Mouse (Mus musculus) adipocyte (in vitro differentiated cells): Measurements from ENCODE around the gene Myo3b.

Source experiments
- DNase-seq: peaks from one replicate; pipeline ENCODE4 v3.0.0-alpha.2; 2016; ENCODE audit warnings: low spot score

Myo3b gene

GRCm38 (mm10) chr2:70128590-70128989 lies 89.7 kb downstream of the Myo3b start:
- DNase-seq, result no peak

DNA sequence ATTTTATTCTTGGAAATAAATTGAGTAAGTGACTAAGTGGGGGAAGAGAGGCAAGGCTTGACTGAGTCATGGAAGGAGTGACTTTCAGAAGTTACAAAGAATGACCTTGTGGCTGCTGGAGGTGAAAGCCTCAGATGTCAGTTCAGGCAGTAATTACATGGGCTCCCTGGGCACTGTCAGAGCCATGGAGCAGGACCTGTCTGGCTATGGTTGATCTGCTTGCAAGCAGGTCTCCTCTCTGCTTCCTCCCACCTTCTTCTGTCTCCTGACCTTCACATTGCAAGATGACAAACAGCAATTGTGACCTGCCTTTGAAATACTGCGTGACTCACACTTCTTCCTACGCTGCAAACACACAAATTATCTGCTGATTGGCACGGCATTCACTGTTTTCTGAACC lies 90.6 kb downstream of the Myo3b start:
- no peak for DNase-seq

GRCm38 (mm10) chr2:70133281-70133680 lies 94.4 kb downstream of the Myo3b start:
- DNase-seq, result no peak

GRCm38 (mm10) chr2:70137226-70137998 lies 98.5 kb downstream of the Myo3b start:
- DNase-seq, result no peak

DNA sequence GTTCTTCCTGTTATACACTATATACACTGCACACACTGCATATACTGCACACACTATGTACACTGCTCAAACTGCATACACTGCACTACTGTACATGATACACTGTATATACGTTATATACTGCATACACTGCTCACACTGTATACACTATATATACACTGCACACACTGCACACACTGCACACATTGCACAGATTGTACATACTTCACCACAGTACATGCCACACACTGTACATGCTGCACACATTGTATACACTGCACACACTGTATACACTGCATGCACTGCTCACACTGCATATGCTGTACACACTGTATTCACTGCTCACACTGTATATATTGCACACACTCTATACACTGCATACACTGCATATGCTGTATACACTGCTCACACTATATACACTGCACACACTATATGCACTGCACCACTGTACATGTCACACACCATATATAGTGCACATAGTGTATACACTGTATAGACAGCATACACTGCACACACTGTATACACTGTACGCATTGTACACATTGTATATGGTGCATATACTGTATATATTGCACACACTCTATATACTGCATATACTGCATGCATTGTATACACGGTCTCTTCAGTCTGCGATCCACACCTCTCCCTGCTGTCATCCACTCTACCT lies 104.7 kb downstream of the Myo3b start:
- DNase-seq, result no peak

GRCm38 (mm10) chr2:70146993-70147581 lies 108.2 kb downstream of the Myo3b start:
- no peak for DNase-seq

- no peak for DNase-seq
Observed at GRCm38 (mm10) chr2:70148821-70149510, 110.0 kb downstream of the Myo3b start.

DNA sequence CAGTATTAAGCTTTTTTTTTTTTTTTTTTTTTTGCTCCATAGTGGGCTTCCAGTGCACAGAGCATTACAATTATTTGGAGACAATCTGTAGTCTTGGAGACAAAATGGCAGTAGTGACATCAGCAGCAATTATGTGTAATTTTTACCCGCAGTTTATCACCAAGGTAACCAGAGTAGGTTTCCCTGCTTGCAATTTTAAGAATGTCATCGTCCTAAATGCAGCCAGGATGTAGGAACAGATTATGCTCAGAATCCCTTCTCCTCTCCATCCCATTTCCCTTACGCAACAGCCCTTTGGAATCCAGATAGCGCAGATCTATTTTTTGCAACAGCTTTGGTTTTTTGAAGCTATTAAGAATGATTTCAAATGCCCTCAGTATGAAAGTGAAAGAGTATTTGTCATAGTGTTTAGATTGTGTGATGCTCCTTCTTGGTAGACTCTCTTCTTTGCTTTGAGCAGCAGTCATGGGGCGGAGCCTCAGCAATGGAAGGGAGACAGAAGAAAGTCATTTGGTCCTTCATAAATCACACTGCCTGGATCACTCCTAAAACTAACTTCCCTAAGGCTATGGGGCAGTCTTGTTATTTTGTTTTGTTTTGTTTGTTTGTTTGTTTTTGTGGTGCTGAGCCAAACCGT lies 111.6 kb downstream of the Myo3b start:
- DNase-seq, result no peak

DNA sequence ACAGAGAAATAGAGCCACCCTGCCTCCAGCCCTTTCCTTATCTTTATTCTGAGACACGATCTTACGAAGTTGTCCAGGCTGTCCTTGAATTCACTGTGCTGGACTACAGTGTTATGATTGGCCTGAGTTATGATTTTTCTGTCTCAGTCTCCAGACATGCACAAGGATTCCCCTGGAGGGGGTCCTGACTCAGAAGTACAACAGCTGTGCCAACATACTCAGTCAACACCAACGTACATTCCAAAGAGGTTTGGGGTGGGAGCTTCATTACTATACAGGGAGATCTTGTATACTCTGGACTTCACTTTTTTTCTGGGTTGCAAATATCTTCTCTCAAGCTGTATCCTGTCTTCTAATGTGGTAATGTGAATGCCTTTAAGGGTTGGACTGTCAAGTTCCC lies 113.0 kb downstream of the Myo3b start:
- no peak for DNase-seq

- no peak for DNase-seq
Observed at GRCm38 (mm10) chr2:70155226-70155836, 116.4 kb downstream of the Myo3b start.

DNA sequence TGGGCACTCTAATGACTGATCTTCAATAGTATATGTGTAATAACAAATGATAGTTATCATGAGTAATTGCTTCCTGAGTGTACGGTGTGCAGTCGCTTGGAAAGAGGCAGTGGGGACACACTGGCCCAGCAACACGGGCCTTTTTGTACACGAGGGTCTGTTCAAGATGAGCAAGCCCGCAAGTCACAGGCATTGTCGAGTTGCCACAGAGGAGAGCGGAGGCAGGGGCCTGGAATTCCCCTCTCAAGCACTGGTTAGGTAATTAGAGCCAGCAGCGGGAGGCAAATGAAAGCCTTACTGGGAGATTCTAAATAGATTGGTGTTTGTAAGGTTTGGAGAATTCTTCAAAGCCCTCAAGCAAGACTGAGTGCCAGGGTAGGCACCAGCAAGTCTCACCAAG lies 120.6 kb downstream of the Myo3b start:
- no peak for DNase-seq

GRCm38 (mm10) chr2:70166231-70166630 lies 127.3 kb downstream of the Myo3b start:
- no peak for DNase-seq

DNA sequence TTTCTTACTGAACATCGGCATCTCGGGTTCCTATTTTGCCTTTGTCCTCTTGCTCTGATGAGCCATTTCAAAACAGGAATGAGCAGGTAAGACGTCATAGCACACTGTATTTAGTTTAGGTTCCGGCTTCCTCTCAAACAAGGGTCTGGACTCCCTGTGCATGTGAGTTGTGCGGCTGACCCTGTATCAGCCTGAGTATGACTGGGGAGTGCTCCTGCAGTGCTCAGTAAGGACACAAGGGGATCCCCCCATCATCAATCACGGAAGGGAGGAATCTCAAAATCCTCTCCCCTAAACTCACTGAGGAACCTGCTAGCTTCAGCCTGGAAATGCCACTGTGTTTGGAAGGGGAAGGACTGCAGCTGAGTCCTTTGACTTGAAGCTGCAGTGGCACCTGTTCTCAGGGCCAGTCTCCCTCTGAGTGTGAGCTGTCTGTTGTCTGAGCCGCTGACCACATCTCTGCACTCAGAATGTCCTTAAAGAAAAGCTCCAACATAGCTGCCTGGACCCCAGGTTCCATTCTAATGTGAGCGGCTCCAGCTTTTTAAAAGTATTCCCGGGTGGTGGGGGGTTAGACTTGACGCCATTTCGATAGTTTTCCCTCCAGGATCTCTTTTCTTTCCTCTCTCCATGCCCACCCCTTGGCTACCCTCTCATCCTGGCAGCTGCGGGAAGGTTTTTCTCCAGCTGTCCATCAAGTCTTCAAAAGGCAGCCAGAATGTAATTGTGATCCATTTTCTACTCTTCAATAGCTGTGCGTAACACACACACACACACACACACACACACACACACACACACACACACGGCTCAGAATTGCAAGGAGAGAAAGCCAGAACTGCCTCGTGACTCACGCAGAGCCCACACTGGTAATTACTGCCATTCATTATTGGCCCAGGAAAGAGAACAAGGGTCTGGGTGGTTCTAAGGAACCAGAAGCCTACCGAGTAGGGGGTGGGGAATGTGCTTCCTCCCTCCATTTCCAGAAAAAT lies 129.3 kb downstream of the Myo3b start:
- DNase-seq, result no peak

DNA sequence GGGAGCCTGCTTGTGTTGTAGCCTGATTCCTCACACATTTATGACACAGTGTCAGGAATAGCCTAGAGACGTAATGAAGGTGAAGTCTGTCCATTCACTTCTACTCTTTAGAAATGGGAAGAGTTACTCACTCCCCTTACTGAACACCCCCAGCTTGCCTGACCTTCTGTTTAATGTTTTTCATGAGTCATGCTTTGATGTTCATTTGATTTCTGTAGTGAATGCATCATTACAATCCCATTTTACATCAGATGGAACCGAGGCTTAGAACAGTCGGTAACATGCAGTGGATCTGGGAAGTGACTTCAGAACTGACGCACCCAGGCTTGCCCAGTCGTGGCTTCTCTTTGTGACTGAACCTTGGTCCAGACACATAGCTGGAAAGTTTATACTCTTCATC lies 131.5 kb downstream of the Myo3b start:
- DNase-seq, result no peak

GRCm38 (mm10) chr2:70176823-70177708 lies 138.1 kb downstream of the Myo3b start:
- DNase-seq, result no peak

DNA sequence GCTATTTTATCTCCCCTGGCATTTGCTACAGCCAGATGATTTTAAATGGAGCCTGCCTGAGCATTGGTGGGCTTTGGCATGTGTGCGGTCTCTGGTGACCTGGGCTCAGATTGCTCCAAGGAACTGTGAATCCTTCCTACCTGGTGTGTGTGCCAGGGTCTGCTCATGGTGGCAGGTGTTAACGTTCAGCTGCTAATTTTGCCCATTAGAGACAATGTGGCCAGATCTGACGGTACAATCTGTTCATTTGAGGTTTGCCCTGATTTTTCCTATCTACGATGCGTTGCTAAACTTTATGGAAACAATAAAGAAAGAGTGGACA lies 138.7 kb downstream of the Myo3b start:
- DNase-seq, result no peak

DNA sequence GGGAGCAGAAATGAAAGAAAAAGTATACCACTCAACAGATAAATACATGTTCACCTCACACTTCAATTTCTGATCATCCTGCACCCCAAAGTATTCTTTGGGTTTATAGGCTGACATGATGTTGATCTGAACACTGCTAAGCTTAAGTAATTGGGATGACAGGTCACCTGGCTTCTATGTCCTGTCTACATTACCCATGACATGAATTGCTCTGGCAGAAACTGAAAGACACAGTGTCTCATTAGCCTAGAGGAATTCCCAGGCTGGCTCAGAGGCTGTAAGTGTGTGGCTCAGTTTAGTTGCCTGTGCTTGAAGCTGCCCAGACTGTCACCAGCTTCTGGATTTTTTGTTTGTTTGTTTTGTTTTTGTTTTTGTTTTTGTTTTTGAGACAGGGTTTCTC lies 139.3 kb downstream of the Myo3b start:
- DNase-seq, result peak; percentile 8

- DNase-seq, result no peak
Observed at GRCm38 (mm10) chr2:70182150-70182670, 143.3 kb downstream of the Myo3b start.

GRCm38 (mm10) chr2:70187040-70187439 lies 148.1 kb downstream of the Myo3b start:
- no peak for DNase-seq
